Mouse (Mus musculus) CD4-positive, CD25-positive, alpha-beta regulatory T cell, adult 2 months (primary cell): ENCODE measurements around the gene Kmt5a.
"Not testable (repeated sequence)": the region's sequence is repeated elsewhere in the genome, so short reads cannot be mapped to it uniquely, and the experiment has no call there.

Experiments used
- DNase-seq: peaks from one replicate; pipeline ENCODE4 v3.0.0-alpha.2; 2012; ENCODE audit warnings: low read depth, low spot score

The Kmt5a gene

DNA sequence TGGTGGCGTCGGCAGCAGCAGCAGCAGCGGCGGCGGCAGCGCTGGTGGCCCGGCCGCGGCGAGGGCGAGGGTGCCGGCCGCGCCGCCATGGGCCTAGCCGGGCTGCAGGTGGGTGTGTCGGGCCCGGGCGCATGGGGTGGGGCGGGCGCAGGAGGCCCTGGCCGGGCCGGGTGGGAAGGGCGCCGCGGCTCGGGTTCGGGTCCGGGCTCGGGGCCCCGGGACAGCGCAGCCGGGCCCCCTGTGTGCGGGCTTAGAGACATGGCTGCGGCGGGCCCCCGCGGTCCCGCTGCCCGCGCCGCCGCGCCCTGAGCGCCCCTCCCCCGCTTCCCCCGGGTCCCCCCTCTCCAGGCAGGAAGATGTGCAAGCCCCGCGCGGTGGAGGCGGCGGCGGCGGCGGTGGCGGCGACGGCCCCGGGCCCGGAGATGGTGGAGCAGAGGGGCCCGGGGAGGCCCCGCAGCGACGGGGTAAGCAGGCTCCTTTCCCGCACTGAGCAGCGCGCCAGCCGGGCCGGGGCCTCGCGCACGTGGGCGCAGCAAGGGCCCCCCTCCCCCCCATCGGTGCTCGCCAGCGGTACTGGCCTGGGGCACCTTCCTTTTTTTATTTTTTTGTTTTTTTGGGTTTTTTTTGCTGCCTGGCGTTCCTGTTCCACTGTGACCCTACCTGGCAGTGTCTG lies 6.0 kb downstream of the Kmt5a start:
- DNase-seq: peak; percentile 57

DNA sequence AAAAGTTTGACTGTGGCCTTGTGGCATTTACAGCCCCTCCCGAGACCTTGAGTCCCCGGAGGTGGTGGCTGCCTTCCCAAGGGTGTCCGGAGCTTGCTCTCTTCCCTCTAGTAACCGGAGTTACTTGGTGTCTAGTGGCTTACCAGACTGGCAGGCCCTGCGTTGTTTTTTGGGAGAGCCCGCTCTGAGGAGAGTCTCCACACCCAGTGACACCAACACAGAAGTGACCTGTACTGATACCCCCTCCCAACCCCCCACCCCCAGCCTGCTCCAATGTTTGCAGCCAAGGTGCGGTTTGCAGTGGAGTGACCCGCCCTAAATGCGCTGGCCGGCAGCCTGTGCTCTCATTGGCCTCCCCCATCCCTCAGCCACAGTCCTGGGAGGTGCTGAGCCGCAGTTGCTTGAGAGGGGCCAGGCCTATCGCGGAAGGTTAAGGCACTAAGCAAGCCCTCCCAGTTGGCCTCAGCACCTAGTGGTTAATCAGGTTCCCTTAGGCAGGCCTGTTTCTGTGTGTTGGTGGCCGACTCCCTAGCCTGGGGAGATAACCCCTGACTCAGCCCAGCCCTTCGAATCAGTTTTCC lies 6.7 kb downstream of the Kmt5a start:
- DNase-seq: peak; percentile 33

GRCm38 (mm10) chr5:124449494-124449893 lies 9.8 kb downstream of the Kmt5a start:
- DNase-seq: no peak

DNA sequence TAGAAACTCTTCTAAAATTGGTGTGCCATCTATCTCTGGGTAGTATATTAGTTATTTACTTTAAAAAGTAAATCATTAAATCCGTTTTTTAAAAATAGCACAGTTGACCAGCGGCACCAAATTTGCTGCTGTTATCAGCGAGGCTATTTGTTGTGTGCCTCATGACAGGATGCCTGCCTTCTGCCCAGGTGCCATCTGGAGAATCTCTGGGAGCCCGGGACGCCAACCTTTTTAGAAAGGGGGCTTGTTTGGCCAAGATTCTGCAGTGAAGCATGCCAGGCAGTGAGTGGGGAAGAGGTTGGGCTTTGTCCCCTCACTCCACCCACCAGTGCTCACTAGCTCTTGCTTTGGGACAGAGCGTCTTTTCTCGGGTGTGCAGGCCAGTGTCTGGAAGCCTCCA lies 10.3 kb downstream of the Kmt5a start:
- no peak for DNase-seq

DNA sequence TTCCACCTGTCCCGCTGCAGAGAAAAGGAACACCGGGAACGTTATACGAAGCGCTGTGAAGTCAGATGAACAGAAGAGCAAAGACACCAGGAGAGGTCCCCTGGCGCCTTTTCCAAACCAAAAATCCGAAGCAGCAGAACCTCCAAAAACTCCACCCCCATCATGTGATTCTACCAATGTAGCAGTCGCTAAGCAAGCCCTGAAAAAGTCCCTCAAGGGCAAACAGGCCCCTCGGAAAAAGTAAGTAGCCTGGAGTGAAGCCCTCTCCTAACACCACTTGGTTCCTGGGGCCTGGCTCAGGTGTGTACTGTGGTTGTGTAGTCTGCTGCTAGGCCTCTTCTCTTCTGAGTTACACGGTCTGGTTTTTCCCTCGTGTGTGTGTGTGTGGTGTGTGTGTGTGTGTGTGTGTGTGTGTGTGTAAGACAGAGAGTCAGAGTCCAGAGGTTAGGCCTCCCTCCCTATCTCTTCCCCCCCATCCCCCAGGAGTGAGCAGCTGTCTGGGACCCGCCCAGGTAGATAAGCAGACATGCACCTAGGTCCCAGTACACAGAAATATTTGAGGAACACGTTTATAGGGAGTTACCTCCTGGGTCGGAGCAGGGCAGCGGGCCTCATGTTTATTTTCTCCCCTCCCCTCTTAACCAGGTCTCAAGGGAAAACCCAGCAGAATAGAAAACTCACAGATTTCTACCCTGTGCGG lies 11.1 kb downstream of the Kmt5a start:
- DNase-seq: no peak

- DNase-seq: no peak
Observed at GRCm38 (mm10) chr5:124452494-124453228, 12.9 kb downstream of the Kmt5a start.

DNA sequence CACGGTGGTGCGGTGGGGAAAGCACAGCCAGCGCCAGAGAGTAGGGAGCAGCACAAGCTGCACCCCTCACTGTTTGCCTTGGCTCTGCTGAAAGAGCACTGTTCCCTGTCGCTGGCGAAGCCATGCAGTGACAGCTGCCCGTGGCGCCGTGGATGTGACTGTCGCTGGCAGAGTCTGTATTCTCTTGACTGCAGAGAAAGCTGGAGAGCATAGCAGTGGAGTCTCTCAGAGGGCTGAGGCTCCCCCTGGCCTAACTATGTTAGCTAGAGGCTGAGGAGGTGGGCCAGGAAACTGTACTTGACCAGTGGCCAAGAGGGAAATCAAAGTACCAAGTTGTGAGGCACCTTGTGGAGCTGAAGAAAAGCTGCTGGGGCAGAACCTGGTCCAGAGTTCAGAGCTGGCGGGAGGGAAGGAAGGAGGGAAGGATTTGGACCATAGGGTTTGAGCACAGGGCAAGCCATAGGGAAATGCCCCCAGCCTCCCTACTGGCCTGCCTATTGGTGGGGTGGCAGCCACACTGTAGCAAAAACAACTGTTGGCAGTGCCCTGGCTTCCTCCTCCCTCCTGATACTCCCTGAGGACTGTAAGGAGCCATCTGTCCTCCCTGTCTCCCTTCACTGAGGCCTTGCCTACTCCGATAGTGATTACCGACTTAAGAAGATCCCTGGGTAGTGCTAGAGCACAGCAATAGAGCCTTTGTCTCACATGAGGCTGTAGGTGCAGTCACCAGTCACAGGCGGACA lies 13.8 kb downstream of the Kmt5a start:
- DNase-seq: no peak

DNA sequence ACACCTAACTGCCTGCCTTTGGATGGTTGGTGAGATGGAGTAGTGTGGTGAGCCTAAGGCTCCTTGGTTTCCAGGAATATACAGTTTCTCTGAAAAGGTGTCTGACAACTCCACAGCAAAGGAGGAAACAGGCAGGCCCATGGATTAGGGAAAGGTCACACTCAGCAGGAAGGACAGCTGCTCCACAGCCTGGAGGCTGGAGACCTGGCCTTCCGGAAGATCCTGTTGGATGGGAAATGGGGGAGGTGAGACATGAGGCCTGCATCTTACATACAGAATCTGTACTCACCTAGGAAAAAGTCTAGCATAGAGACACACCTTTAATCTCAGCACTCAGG lies 14.3 kb downstream of the Kmt5a start:
- no peak for DNase-seq

GRCm38 (mm10) chr5:124456762-124457161 lies 17.0 kb downstream of the Kmt5a start:
- DNase-seq: no peak

DNA sequence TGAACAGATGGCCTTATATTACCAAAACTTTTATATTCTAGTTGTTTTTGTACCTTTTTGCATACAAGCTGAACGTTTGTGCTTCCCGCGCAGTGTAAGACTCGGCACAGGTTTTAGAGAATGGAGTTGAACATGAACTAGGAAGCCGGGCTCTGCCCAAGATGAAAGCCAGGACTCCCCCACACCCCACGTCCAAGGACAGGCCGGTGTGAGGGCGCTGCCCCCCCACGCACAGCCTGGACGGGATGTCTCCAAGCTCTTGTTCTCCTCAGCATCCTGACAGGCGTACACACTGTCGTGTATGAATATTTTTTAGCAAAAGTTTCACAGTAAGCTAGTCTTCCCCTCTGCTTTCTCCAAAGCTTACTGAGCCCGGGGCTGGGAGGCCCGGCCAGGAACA lies 21.2 kb downstream of the Kmt5a start:
- DNase-seq: not testable (repeated sequence)

- no peak for DNase-seq
Observed at GRCm38 (mm10) chr5:124462297-124463025, 22.7 kb downstream of the Kmt5a start.

DNA sequence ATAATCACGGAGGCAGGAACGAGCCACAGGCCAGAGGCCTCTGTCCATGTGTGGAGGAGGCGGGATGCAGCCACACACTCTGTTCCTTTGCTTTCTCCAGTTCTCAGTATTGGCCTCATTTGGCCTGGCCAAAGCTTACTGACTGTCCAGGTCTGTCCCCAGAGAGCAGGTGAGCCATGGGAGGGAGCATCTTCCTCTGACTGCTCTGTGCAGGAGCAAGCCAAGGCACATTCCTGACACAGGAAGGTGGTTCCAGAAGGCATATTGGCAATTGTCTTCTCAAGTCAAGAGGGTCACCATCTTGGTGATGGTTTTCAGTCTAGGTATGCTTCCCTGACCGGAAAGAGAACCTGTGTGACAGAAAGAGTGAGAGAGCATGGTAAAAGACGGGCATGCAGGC lies 23.7 kb downstream of the Kmt5a start:
- no peak for DNase-seq

GRCm38 (mm10) chr5:124464905-124465304 lies 25.2 kb downstream of the Kmt5a start:
- no peak for DNase-seq

DNA sequence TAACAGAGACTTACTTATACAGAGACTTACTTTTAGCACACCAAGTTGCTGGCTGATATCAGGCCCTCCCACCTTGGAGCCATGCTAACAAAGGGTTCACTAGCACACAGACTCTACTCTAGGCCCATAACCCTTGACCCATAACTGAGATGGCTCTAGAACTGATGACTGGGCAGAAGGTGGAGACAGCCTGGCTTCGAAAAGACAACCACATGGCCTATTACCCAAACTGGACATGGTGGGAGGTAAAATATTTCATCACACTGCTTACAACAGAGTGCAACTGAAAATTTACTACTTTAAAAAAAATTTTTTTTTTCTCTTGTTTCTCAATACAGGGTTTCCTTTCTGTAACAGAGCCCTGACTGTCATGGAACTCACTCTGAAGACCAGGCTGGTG lies 28.0 kb downstream of the Kmt5a start:
- DNase-seq: no peak

GRCm38 (mm10) chr5:124468365-124468764 lies 28.6 kb downstream of the Kmt5a start:
- no peak for DNase-seq

- DNase-seq: no peak
Observed at GRCm38 (mm10) chr5:124469486-124469885, 29.8 kb downstream of the Kmt5a start.

DNA sequence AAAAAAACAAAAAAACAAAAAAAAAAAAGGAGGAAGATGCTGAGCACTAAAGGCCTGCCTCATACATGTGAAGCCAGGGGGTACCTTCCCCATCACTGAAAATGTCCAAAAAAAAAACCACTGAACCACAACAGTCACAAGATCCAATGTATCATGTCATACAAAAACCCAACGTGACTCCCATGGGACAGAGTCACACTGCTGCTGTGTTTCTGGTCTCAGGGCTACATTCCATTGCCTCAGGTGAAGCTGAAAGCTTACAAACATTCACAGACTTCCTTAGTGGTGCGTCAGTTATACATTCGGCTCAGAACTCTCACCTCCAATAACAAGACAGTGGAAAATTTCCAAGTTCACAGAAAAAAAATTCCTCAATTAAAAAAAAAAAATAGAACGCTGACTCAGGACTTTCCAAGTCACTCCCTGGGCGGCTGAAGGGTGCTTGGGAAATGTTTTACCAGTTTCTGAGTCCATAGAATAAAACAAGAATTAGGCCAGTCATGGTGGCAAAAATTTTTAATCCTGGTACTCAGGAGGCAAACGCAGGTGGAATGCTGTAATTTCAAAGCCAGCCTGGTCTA lies 31.0 kb downstream of the Kmt5a start:
- DNase-seq: no peak

GRCm38 (mm10) chr5:124478873-124479204 lies 39.1 kb downstream of the Kmt5a start:
- DNase-seq: no peak

DNA sequence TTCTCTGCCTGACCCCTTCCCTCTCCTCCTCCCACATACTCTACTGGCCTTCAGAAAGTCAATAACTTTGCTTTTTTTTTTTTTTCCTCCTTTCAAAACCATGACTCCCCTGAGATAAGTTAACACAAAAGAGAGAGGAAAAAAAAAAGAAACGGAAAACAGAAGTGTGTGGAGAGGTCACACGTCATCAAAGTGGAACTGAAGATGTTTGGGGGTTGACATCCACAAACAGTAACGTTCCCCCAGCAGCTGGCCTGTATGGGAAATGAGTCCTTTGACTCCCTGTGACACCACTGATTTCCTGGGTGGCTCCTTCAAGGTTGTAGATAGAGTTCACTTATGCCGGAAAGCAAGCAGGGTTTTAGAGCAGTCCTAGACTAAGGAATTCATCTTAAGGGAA lies 40.4 kb downstream of the Kmt5a start:
- peak; percentile 56 for DNase-seq

- no peak for DNase-seq
Observed at GRCm38 (mm10) chr5:124481714-124482113, 42.0 kb downstream of the Kmt5a start.

- DNase-seq: no peak
Observed at GRCm38 (mm10) chr5:124482436-124482965, 42.8 kb downstream of the Kmt5a start.
